Mouse (Mus musculus) cerebellum, adult 2 months (tissue): Measurements from ENCODE around the gene Slc45a2.

ENCODE experiments used
- CTCF ChIP-seq: fragments of 200-500 bp; IDR thresholded peaks from 2 replicates; pipeline ENCODE4 v1.5.1; 2011; ENCODE audit warnings: low read depth, mild to moderate bottlenecking, control low read depth, low read length, moderate library complexity, borderline replicate concordance; ENCODE audit not compliant: insufficient read depth
- POLR2A ChIP-seq: fragments of 200-500 bp; IDR thresholded peaks from 2 replicates; pipeline ENCODE4 v1.6.1; 2011; ENCODE audit warnings: low read length, control low read depth, borderline replicate concordance; ENCODE audit not compliant: insufficient read depth

GRCm38 (mm10) chr15:11067891-11068290, 67.4 kb downstream of the Slc45a2 start:
- no peak for TF ChIP-seq POLR2A
- no peak for TF ChIP-seq CTCF
